Mouse (Mus musculus) neutrophil, adult 83 days (primary cell): ENCODE results near the gene Zdhhc19. TPM values are rescaled to one million over a fixed set of nuclear protein-coding genes. Genes with fewer than 3 reads are reported as not detected.

ENCODE experiments used
- total RNA-seq, 2 experiments: library from RNA; stranded (reverse); gene quantifications; one replicate each; pipeline ENCODE4 v1.2.4; 2023

Gene Zdhhc19
- not detected for total RNA-seq

GRCm38 (mm10) chr16:32495965-32496364 is at the start of gene Zdhhc19:
Gene Zdhhc19 (plus strand): TSS chr16:32496265.

GRCm38 (mm10) chr16:32487234-32488111 is 8.6 kb upstream of the Zdhhc19 start, which contains the start of gene Slc51a:
Gene Slc51a (minus strand): TSS chr16:32487879.

GRCm38 (mm10) chr16:32608712-32609400 is 112.8 kb downstream of the Zdhhc19 start, which contains the start of gene Tfrc:
Gene Tfrc (plus strand): TSS chr16:32608920.

Other genes with a start within 250 kb of the Zdhhc19 start
- gene Fbxo45, start 249.1 kb upstream of the Zdhhc19 start, total RNA-seq = 1 to 10 TPM; 9.6 to 9.8 TPM
- 10 to 100 TPM in 1 of 2 experiments, 1 to 10 TPM in 1; 7.7 to 10.3 TPM for gene Wdr53, start 249.0 kb upstream of the Zdhhc19 start, total RNA-seq
- gene Smco1, start 224.8 kb upstream of the Zdhhc19 start, total RNA-seq = under 1 TPM in 1 of 2 experiments, not detected in 1; 0.33 TPM
- 10 to 100 TPM; 15.5 to 18.7 TPM for gene Rnf168, start 218.8 kb upstream of the Zdhhc19 start, total RNA-seq
- gene Ubxn7, start 164.0 kb upstream of the Zdhhc19 start, total RNA-seq = 10 to 100 TPM; 41.1 to 51.5 TPM
- gene Tm4sf19, start 95.8 kb upstream of the Zdhhc19 start, total RNA-seq = not detected
- gene Tctex1d2, start 76.6 kb upstream of the Zdhhc19 start, total RNA-seq = 10 to 100 TPM; 18.8 to 19.8 TPM
- gene Pcyt1a, start 65.3 kb upstream of the Zdhhc19 start, total RNA-seq = 100 to 1,000 TPM in 1 of 2 experiments, 10 to 100 TPM in 1; 95.6 to 106 TPM
- not detected for gene Slc51a, start 8.4 kb upstream of the Zdhhc19 start, total RNA-seq
- 10 to 100 TPM; 49.7 to 68.5 TPM for gene Tfrc, start 112.7 kb downstream of the Zdhhc19 start, total RNA-seq
- gene Tnk2, start 147.6 kb downstream of the Zdhhc19 start, total RNA-seq = 10 to 100 TPM; 28.8 to 35.5 TPM
- gene Muc4, start 239.6 kb downstream of the Zdhhc19 start, total RNA-seq = not detected